ENCODE assay signal across 13 mouse cellular contexts in the genomic region with DNA sequence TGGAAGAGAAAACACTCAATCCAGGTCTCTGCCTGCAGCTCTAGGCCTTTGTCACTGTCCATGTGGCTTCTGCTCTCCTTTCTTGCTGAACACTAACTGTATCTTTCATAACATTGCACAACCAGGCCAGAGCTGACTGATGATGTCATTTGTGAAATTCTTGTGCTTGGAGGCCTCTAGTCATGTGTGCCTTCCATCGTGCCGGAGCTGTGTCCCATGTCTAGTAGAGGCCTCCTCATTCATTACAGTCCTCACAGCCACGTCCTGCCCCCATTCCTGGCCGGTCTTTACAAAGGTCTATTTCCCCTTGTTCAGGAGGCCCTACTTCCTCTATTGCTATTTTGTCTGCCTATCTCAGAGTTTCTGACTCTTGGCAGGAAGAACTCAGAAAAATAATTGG.
A peak's percentile ranks its signal among the peaks of the same experiment; 100 is the strongest.
DNase-seq lines count a peak whose midpoint lies in the region; ATAC-seq lines count a peak whose summit lies in the region.
"Had no signal": no experiment of that assay in that cellular context is flagged by ENCODE, and none has a peak within 500 bp of the region (broad histone marks: within the 10 kb centered on the region; RNA-seq: fewer than 3 reads in every experiment).

No protein-coding gene starts in this region.

- H3K27me3 ChIP-seq in liver, embryonic 12.5 days (replicated peaks) = 0 out of 2 replicates have a peak, but pooled peaks cover 3% of the 10 kb centered on the region
- H3K27me3 ChIP-seq in splenic B cell, adult 2 months (ENCODE audit: control insufficient read depth, insufficient read depth, low read length, poor library complexity, severe bottlenecking) = no peaks in the 10 kb centered on the region
- H3K27me3 ChIP-seq in forebrain, embryonic 12.5 days = no peaks in the 10 kb centered on the region
- H3K27me3 ChIP-seq: midbrain, embryonic 13.5 days; neural tube, embryonic 13.5 days had no signal

- no peaks in the 10 kb centered on the region for H3K9me3 ChIP-seq in liver, embryonic 12.5 days (replicated peaks)
- H3K9me3 ChIP-seq in forebrain, embryonic 12.5 days = no peaks in the 10 kb centered on the region
- H3K9me3 ChIP-seq: midbrain, embryonic 13.5 days; neural tube, embryonic 13.5 days had no signal

- H3K27ac ChIP-seq in liver, embryonic 12.5 days = no peak overlapping the region
- H3K27ac ChIP-seq in forebrain, embryonic 12.5 days = no peak overlapping the region
- H3K27ac ChIP-seq: midbrain, embryonic 13.5 days; neural tube, embryonic 13.5 days had no signal

- H3K36me3 ChIP-seq in liver, embryonic 12.5 days = no peaks in the 10 kb centered on the region
- no peaks in the 10 kb centered on the region for H3K36me3 ChIP-seq in splenic B cell, adult 2 months (ENCODE audit: control insufficient read depth, insufficient read depth, low read length, poor library complexity, severe bottlenecking)
- no peaks in the 10 kb centered on the region for H3K36me3 ChIP-seq in forebrain, embryonic 12.5 days (replicated peaks)
- H3K36me3 ChIP-seq: midbrain, embryonic 13.5 days; neural tube, embryonic 13.5 days had no signal

- WGBS in liver, embryonic 12.5 days (ENCODE audit: insufficient replicate concordance) = 25% methylated on average over 4 of the region's 4 CpGs
- WGBS in forebrain, embryonic 12.5 days = 68% methylated on average over 4 of the region's 4 CpGs

- no peak overlapping the region for H3K4me2 ChIP-seq in liver, embryonic 12.5 days
- no peak overlapping the region for H3K4me2 ChIP-seq in forebrain, embryonic 12.5 days
- H3K4me2 ChIP-seq: midbrain, embryonic 13.5 days; neural tube, embryonic 13.5 days had no signal

- ATAC-seq in liver, embryonic 12.5 days = peak; percentile 74
- no peak for ATAC-seq in forebrain, embryonic 12.5 days (ENCODE audit: low FRiP score)
- ATAC-seq: activated CD4-positive, CD25-positive, alpha-beta regulatory T cell, adult 4 months; midbrain, embryonic 13.5 days had no signal

- H3K4me1 ChIP-seq in liver, embryonic 12.5 days = peaks cover 10% of the 10 kb centered on the region; the same call in 1 of the 2 replicates
- no peaks in the 10 kb centered on the region for H3K4me1 ChIP-seq in forebrain, embryonic 12.5 days
- H3K4me1 ChIP-seq: midbrain, embryonic 13.5 days; neural tube, embryonic 13.5 days had no signal

- no peak overlapping the region for H3K9ac ChIP-seq in liver, embryonic 12.5 days
- H3K9ac ChIP-seq in forebrain, embryonic 12.5 days = no peak overlapping the region
- H3K9ac ChIP-seq: midbrain, embryonic 13.5 days; neural tube, embryonic 13.5 days had no signal

- H3K4me3 ChIP-seq in liver, embryonic 12.5 days = no peak overlapping the region
- H3K4me3 ChIP-seq in forebrain, embryonic 12.5 days (replicated peaks) = no peak overlapping the region
- H3K4me3 ChIP-seq: midbrain, embryonic 13.5 days; neural tube, embryonic 13.5 days had no signal

- DNase-seq in kidney, adult 9 months = peak; percentile 2
- DNase-seq in kidney, adult 8-10 months = no peak
- peak; percentile 33 for DNase-seq in adrenal gland, postnatal 14 days
- peak; percentile 18 for DNase-seq in splenic B cell, adult 2 months (ENCODE audit: low read depth, low spot score)
- DNase-seq in kidney, adult 11 months = no peak
- DNase-seq: cerebellum, adult 11 months; embryo, embryonic 11 days; lung, adult 18-20 months had no signal

Comparison
In these comparisons a context has a peak if more than half of its experiments do, and no peak if none do; other contexts are left out.
1. DNase-seq: peak in kidney, adult 9 months (single experiment), adrenal gland, postnatal 14 days (single experiment) and splenic B cell, adult 2 months (single experiment); none in kidney, adult 8-10 months (0 of 2) and kidney, adult 11 months (single experiment).